In the genomic region with DNA sequence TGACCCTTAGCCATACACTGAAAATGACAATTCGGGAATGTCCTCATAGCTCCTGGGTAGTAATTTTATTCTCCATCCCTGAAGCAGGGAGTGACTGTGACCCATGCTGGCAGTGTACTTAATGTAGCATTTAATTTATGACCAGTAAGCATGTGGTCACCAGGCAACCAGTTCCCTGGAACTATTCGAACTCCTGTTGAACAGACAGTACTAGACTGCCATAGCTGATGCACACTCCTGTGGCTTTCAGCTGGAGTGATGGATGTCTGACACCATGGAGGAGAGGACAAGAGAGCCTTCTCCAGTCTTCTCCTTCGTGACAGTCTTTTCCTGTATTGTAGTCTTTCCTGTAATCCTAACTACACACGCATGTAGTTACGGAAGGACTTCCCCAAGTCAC, we compare ENCODE assay signal across 10 mouse cellular contexts. TPM values are rescaled to one million over a fixed set of nuclear protein-coding genes. Genes with fewer than 3 reads are reported as not detected.
DNase-seq lines count a peak whose midpoint lies in the region; ATAC-seq lines count a peak whose summit lies in the region.
"Had no signal": no experiment of that assay in that cellular context is flagged by ENCODE, and none has a peak within 500 bp of the region (broad histone marks: within the 10 kb centered on the region; RNA-seq: fewer than 3 reads in every experiment).

No protein-coding gene starts in this region.

- peak overlapping the region; percentile 70 for H3K4me2 ChIP-seq in intestine, embryonic 14.5 days (ENCODE audit: low read length)
- no peak overlapping the region for H3K4me2 ChIP-seq in intestine, embryonic 16.5 days (ENCODE audit: low read depth, low read length)
- no peak overlapping the region for H3K4me2 ChIP-seq in neural tube, embryonic 15.5 days
- peak overlapping the region; percentile 19; the same call in 1 of the 2 replicates for H3K4me2 ChIP-seq in heart, embryonic 16.5 days (ENCODE audit: low read depth, low read length)
- no peak overlapping the region for H3K4me2 ChIP-seq in stomach, embryonic 16.5 days (ENCODE audit: low read depth, low read length)

- no peak for ATAC-seq in intestine, embryonic 14.5 days (replicated peaks; ENCODE audit: low FRiP score, low TSS enrichment, low read depth)
- ATAC-seq in intestine, embryonic 16.5 days: no peak
- no peak for ATAC-seq in neural tube, embryonic 15.5 days (ENCODE audit: low FRiP score)
- ATAC-seq in heart, embryonic 16.5 days (replicated peaks; ENCODE audit: extremely low read depth, insufficient read depth, low FRiP score): no peak
- ATAC-seq in stomach, embryonic 16.5 days (ENCODE audit: insufficient read depth, low FRiP score): no peak

- no peak overlapping the region for H3K4me3 ChIP-seq in intestine, embryonic 14.5 days (ENCODE audit: low read depth, low read length)
- H3K4me3 ChIP-seq in intestine, embryonic 16.5 days (ENCODE audit: low read length): no peak overlapping the region
- H3K4me3 ChIP-seq in neural tube, embryonic 15.5 days (replicated peaks): no peak overlapping the region
- H3K4me3 ChIP-seq in heart, embryonic 16.5 days (ENCODE audit: low read length): no peak overlapping the region
- no peak overlapping the region for H3K4me3 ChIP-seq in stomach, embryonic 16.5 days (replicated peaks; ENCODE audit: low read length)

- no peaks in the 10 kb centered on the region for H3K27me3 ChIP-seq in intestine, embryonic 14.5 days (replicated peaks; ENCODE audit: control insufficient read depth, insufficient read depth, low read length)
- H3K27me3 ChIP-seq in intestine, embryonic 16.5 days (replicated peaks; ENCODE audit: control insufficient read depth, insufficient read depth, low read length): no peaks in the 10 kb centered on the region
- no peaks in the 10 kb centered on the region for H3K27me3 ChIP-seq in neural tube, embryonic 15.5 days (replicated peaks)
- H3K27me3 ChIP-seq in heart, embryonic 16.5 days (ENCODE audit: control insufficient read depth, insufficient read depth, low read length): no peaks in the 10 kb centered on the region
- no peaks in the 10 kb centered on the region for H3K27me3 ChIP-seq in stomach, embryonic 16.5 days (ENCODE audit: control insufficient read depth, insufficient read depth, low read length)
- H3K27me3 ChIP-seq: hindbrain, embryonic 15.5 days had no signal

- peak; percentile 53 for DNase-seq in intestine, embryonic 14.5 days (ENCODE audit: low spot score)
- DNase-seq in neural tube, embryonic 10.5 days (ENCODE audit: extremely low spot score, low spot score): peak; percentile 39
- no peak for DNase-seq in right cerebral cortex, postnatal 4 days
- DNase-seq: adrenal gland, adult 2 months; cerebellum, adult 18-20 months had no signal

- no peaks in the 10 kb centered on the region for H3K9me3 ChIP-seq in intestine, embryonic 14.5 days (ENCODE audit: control insufficient read depth, low read length)
- no peaks in the 10 kb centered on the region for H3K9me3 ChIP-seq in intestine, embryonic 16.5 days (ENCODE audit: control insufficient read depth, low read length)
- no peaks in the 10 kb centered on the region for H3K9me3 ChIP-seq in neural tube, embryonic 15.5 days (replicated peaks)
- no peaks in the 10 kb centered on the region for H3K9me3 ChIP-seq in heart, embryonic 16.5 days (replicated peaks; ENCODE audit: control insufficient read depth, low read length)
- H3K9me3 ChIP-seq in stomach, embryonic 16.5 days (replicated peaks; ENCODE audit: control insufficient read depth, low read length): no peaks in the 10 kb centered on the region
- H3K9me3 ChIP-seq: hindbrain, embryonic 15.5 days had no signal

- H3K4me1 ChIP-seq in intestine, embryonic 14.5 days (replicated peaks; ENCODE audit: control insufficient read depth, insufficient read depth, low read length): peaks cover 18% of the 10 kb centered on the region
- peaks cover 14% of the 10 kb centered on the region for H3K4me1 ChIP-seq in intestine, embryonic 16.5 days (ENCODE audit: control insufficient read depth, insufficient read depth, low read length)
- peaks cover 32% of the 10 kb centered on the region for H3K4me1 ChIP-seq in neural tube, embryonic 15.5 days
- H3K4me1 ChIP-seq in heart, embryonic 16.5 days (ENCODE audit: control insufficient read depth, insufficient read depth, low read length): peaks cover 26% of the 10 kb centered on the region
- peaks cover 22% of the 10 kb centered on the region for H3K4me1 ChIP-seq in stomach, embryonic 16.5 days (ENCODE audit: control insufficient read depth, insufficient read depth, low read length)

- no peak overlapping the region for H3K27ac ChIP-seq in intestine, embryonic 14.5 days (ENCODE audit: low read depth)
- H3K27ac ChIP-seq in intestine, embryonic 16.5 days (ENCODE audit: low read length): no peak overlapping the region
- H3K27ac ChIP-seq in neural tube, embryonic 15.5 days (replicated peaks): no peak overlapping the region
- peak overlapping the region; percentile 99 for H3K27ac ChIP-seq in heart, embryonic 16.5 days (ENCODE audit: low read length)
- peak overlapping the region; percentile 9 for H3K27ac ChIP-seq in stomach, embryonic 16.5 days (ENCODE audit: low read length)

- H3K9ac ChIP-seq in intestine, embryonic 14.5 days (ENCODE audit: low read length): no peak overlapping the region
- no peak overlapping the region for H3K9ac ChIP-seq in intestine, embryonic 16.5 days (ENCODE audit: low read depth, low read length)
- H3K9ac ChIP-seq in neural tube, embryonic 15.5 days (replicated peaks): no peak overlapping the region
- H3K9ac ChIP-seq in heart, embryonic 16.5 days (ENCODE audit: low read length): peak overlapping the region; percentile 15; the same call in 1 of the 2 replicates
- no peak overlapping the region for H3K9ac ChIP-seq in stomach, embryonic 16.5 days (ENCODE audit: low read length)

- no peaks in the 10 kb centered on the region for H3K36me3 ChIP-seq in intestine, embryonic 14.5 days (ENCODE audit: control insufficient read depth, insufficient read depth, low read length)
- no peaks in the 10 kb centered on the region for H3K36me3 ChIP-seq in intestine, embryonic 16.5 days (ENCODE audit: control insufficient read depth, insufficient read depth, low read length)
- no peaks in the 10 kb centered on the region for H3K36me3 ChIP-seq in neural tube, embryonic 15.5 days
- no peaks in the 10 kb centered on the region for H3K36me3 ChIP-seq in heart, embryonic 16.5 days (ENCODE audit: control insufficient read depth, insufficient read depth)
- no peaks in the 10 kb centered on the region for H3K36me3 ChIP-seq in stomach, embryonic 16.5 days (ENCODE audit: control insufficient read depth, insufficient read depth, low read length)
- H3K36me3 ChIP-seq: hindbrain, embryonic 15.5 days had no signal

- 76% methylated on average over 5 of the region's 5 CpGs for WGBS in intestine, embryonic 14.5 days
- 68% methylated on average over 5 of the region's 5 CpGs for WGBS in intestine, embryonic 16.5 days
- 33% methylated on average over 5 of the region's 5 CpGs for WGBS in neural tube, embryonic 15.5 days
- 79% methylated on average over 5 of the region's 5 CpGs for WGBS in heart, embryonic 16.5 days
- 78% methylated on average over 5 of the region's 5 CpGs for WGBS in stomach, embryonic 16.5 days

RNA-seq across cellular contexts. Expression of gene Hist1h4h, which starts 1.8 kb away (rescaled TPM):
- 6.5 and 6.9 TPM in 2 replicates for polyA plus RNA-seq in intestine, embryonic 14.5 days (2014; fragmentation: Nextera tagmentation; extraction: Ambion mirVana)
- 3.5 and 3.7 TPM in 2 replicates for polyA plus RNA-seq in intestine, embryonic 16.5 days (2015; fragmentation: Nextera tagmentation; extraction: Ambion mirVana)
- polyA plus RNA-seq in neural tube, embryonic 15.5 days (2015; fragmentation: Nextera tagmentation; extraction: Ambion mirVana): 1.5 and 4.5 TPM in 2 replicates
- 7.7 and 8.6 TPM in 2 replicates for polyA plus RNA-seq in heart, embryonic 16.5 days (2015; fragmentation: Nextera tagmentation; extraction: Ambion mirVana)
- polyA plus RNA-seq in stomach, embryonic 16.5 days (2015; fragmentation: Nextera tagmentation; extraction: Ambion mirVana): 5.7 and 6.3 TPM in 2 replicates

RNA-seq across cellular contexts. Expression of gene Hist1h2af, which starts 4.7 kb away (rescaled TPM):
- polyA plus RNA-seq in intestine, embryonic 14.5 days (2014; fragmentation: Nextera tagmentation; extraction: Ambion mirVana): 12.1 and 15.7 TPM in 2 replicates
- 2.5 and 3.6 TPM in 2 replicates for polyA plus RNA-seq in intestine, embryonic 16.5 days (2015; fragmentation: Nextera tagmentation; extraction: Ambion mirVana)
- 0.77 TPM in 1 of 2 replicates, not detected in the other for polyA plus RNA-seq in neural tube, embryonic 15.5 days (2015; fragmentation: Nextera tagmentation; extraction: Ambion mirVana)
- 3.8 and 9.2 TPM in 2 replicates for polyA plus RNA-seq in heart, embryonic 16.5 days (2015; fragmentation: Nextera tagmentation; extraction: Ambion mirVana)
- 0.74 and 3.1 TPM in 2 replicates for polyA plus RNA-seq in stomach, embryonic 16.5 days (2015; fragmentation: Nextera tagmentation; extraction: Ambion mirVana)

RNA-seq across cellular contexts. Expression of gene Hist1h3g, which starts 6.2 kb away (rescaled TPM):
- polyA plus RNA-seq in intestine, embryonic 14.5 days (2014; fragmentation: Nextera tagmentation; extraction: Ambion mirVana): 6.1 and 8.1 TPM in 2 replicates
- polyA plus RNA-seq in intestine, embryonic 16.5 days (2015; fragmentation: Nextera tagmentation; extraction: Ambion mirVana): 2.6 and 3.7 TPM in 2 replicates
- 0.51 and 0.64 TPM in 2 replicates for polyA plus RNA-seq in neural tube, embryonic 15.5 days (2015; fragmentation: Nextera tagmentation; extraction: Ambion mirVana)
- 2.0 and 2.2 TPM in 2 replicates for polyA plus RNA-seq in heart, embryonic 16.5 days (2015; fragmentation: Nextera tagmentation; extraction: Ambion mirVana)
- 4.7 and 6.1 TPM in 2 replicates for polyA plus RNA-seq in stomach, embryonic 16.5 days (2015; fragmentation: Nextera tagmentation; extraction: Ambion mirVana)

RNA-seq across cellular contexts. Expression of gene Hist1h2bh, which starts 14.2 kb away (rescaled TPM):
- 0.47 and 1.1 TPM in 2 replicates for polyA plus RNA-seq in intestine, embryonic 14.5 days (2014; fragmentation: Nextera tagmentation; extraction: Ambion mirVana)
- polyA plus RNA-seq in intestine, embryonic 16.5 days (2015; fragmentation: Nextera tagmentation; extraction: Ambion mirVana): 0.65 and 0.94 TPM in 2 replicates
- 0.22 and 0.51 TPM in 2 replicates for polyA plus RNA-seq in neural tube, embryonic 15.5 days (2015; fragmentation: Nextera tagmentation; extraction: Ambion mirVana)
- polyA plus RNA-seq in heart, embryonic 16.5 days (2015; fragmentation: Nextera tagmentation; extraction: Ambion mirVana): 0.38 and 0.52 TPM in 2 replicates
- 1.1 and 1.4 TPM in 2 replicates for polyA plus RNA-seq in stomach, embryonic 16.5 days (2015; fragmentation: Nextera tagmentation; extraction: Ambion mirVana)

RNA-seq across cellular contexts. Expression of gene Hist1h3f, which starts 14.8 kb away (rescaled TPM):
- 1.1 and 1.2 TPM in 2 replicates for polyA plus RNA-seq in intestine, embryonic 14.5 days (2014; fragmentation: Nextera tagmentation; extraction: Ambion mirVana)
- 0.44 and 0.60 TPM in 2 replicates for polyA plus RNA-seq in intestine, embryonic 16.5 days (2015; fragmentation: Nextera tagmentation; extraction: Ambion mirVana)
- polyA plus RNA-seq in neural tube, embryonic 15.5 days (2015; fragmentation: Nextera tagmentation; extraction: Ambion mirVana): not detected in 2 replicates
- polyA plus RNA-seq in heart, embryonic 16.5 days (2015; fragmentation: Nextera tagmentation; extraction: Ambion mirVana): 0.20 and 0.37 TPM in 2 replicates
- 0.81 and 0.90 TPM in 2 replicates for polyA plus RNA-seq in stomach, embryonic 16.5 days (2015; fragmentation: Nextera tagmentation; extraction: Ambion mirVana)

Comparison
In these comparisons a context has a peak if more than half of its experiments do, and no peak if none do; other contexts are left out.
1. H3K4me2 ChIP-seq: peak in intestine, embryonic 14.5 days (single experiment) and heart, embryonic 16.5 days (single experiment); none in intestine, embryonic 16.5 days (single experiment), neural tube, embryonic 15.5 days (single experiment) and stomach, embryonic 16.5 days (single experiment).
2. H3K27ac ChIP-seq: peak in heart, embryonic 16.5 days (single experiment) and stomach, embryonic 16.5 days (single experiment); none in intestine, embryonic 14.5 days (single experiment), intestine, embryonic 16.5 days (single experiment) and neural tube, embryonic 15.5 days (single experiment).